Mouse (Mus musculus): ENCODE data around the gene Aqp1. TPM values are rescaled to one million over a fixed set of nuclear protein-coding genes. Genes with fewer than 3 reads are reported as not detected.

The Aqp1 gene
- polyA plus RNA-seq (2014; fragmentation: Illumina TruSeq; extraction: RNeasy Lipid Tissue Mini Kit (QIAGEN cat#74804); ENCODE audit: low read depth, low replicate concordance), result 8.1 TPM

GRCm38 (mm10) chr6:55335989-55336514, at the start of gene Aqp1:
Aqp1 (plus strand) TSS chr6:55336432.

DNA sequence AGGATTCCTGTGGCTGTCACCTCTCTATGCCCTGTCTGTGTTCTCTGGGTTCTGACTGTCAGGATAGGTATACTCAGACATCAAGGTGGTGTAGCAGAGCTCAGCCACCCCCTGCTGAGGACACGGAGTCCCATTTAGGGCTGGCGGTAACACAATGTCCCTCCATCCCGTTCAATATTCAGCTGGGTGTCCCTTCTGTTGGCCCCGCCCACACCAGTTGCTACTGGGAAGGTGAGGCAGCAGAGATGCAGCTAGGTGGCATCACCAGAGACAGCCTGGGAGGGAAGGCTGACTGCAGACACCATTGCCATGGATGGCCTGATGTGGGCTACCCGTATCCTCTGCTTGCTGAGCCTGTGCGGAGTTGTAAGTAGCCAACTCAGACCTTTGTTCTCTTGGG, 39.8 kb downstream of the Aqp1 start, which contains the start of gene Ghrhr:
Gene Ghrhr, plus strand, starts transcription at position 220 of the 400 bp plus-strand sequence.

Other genes with a start within 250 kb of the Aqp1 start
- not detected for gene Crhr2, start 203.4 kb upstream of the Aqp1 start, polyA plus RNA-seq (2014; fragmentation: Illumina TruSeq; extraction: RNeasy Lipid Tissue Mini Kit (QIAGEN cat#74804); ENCODE audit: low read depth, low replicate concordance)
- 1.5 TPM for gene Inmt, start 161.4 kb upstream of the Aqp1 start, polyA plus RNA-seq (2014; fragmentation: Illumina TruSeq; extraction: RNeasy Lipid Tissue Mini Kit (QIAGEN cat#74804); ENCODE audit: low read depth, low replicate concordance)
- gene Mindy4, start 133.0 kb upstream of the Aqp1 start, polyA plus RNA-seq (2014; fragmentation: Illumina TruSeq; extraction: RNeasy Lipid Tissue Mini Kit (QIAGEN cat#74804); ENCODE audit: low read depth, low replicate concordance), result 0.95 TPM
- gene Ghrhr, start 39.9 kb downstream of the Aqp1 start, polyA plus RNA-seq (2014; fragmentation: Illumina TruSeq; extraction: RNeasy Lipid Tissue Mini Kit (QIAGEN cat#74804); ENCODE audit: low read depth, low replicate concordance), result not detected
- gene Adcyap1r1, start 115.5 kb downstream of the Aqp1 start, polyA plus RNA-seq (2014; fragmentation: Illumina TruSeq; extraction: RNeasy Lipid Tissue Mini Kit (QIAGEN cat#74804); ENCODE audit: low read depth, low replicate concordance), result 2.9 TPM